Mouse (Mus musculus) bone marrow, adult 2 months (tissue): ENCODE measurements around the gene Serpinb13.

ENCODE experiments used
- CTCF ChIP-seq: fragments of 200-500 bp; IDR thresholded peaks from 2 replicates; pipeline ENCODE4 v1.5.1; 2011; ENCODE audit warnings: low read length, control low read depth; ENCODE audit not compliant: control insufficient read depth, insufficient read depth
- POLR2A ChIP-seq: fragments of 200-500 bp; IDR thresholded peaks from 2 replicates; pipeline ENCODE4 v1.6.1; 2011; ENCODE audit warnings: low read depth, mild to moderate bottlenecking, control low read depth, low read length, borderline replicate concordance; ENCODE audit not compliant: control insufficient read depth

GRCm38 (mm10) chr1:106983092-106983491 lies 2.3 kb downstream of the Serpinb13 start:
- no peak for TF ChIP-seq CTCF
- no peak for TF ChIP-seq POLR2A
